Comparison of ENCODE assay signal across 16 mouse cellular contexts in genomic region chr1:35242849-35243248, GRCm38 (mm10).
DNase-seq lines count a peak whose midpoint lies in the region; ATAC-seq and TF ChIP-seq lines count a peak whose summit lies in the region.
"Had no signal": no experiment of that assay in that cellular context is flagged by ENCODE, and none has a peak within 500 bp of the region (broad histone marks: within the 10 kb centered on the region; RNA-seq: fewer than 3 reads in every experiment).

No protein-coding gene starts in this region.

- no peak for TF ChIP-seq CTCF in CH12.LX (conservative IDR thresholded peaks at IDR 0.05 in 1 of 2, IDR thresholded peaks at IDR 0.05 in 1 of 2; ENCODE audit: low read depth in 2 of 2, low read length in 2 of 2)
- no peak for TF ChIP-seq CTCF in liver, postnatal 0 days (IDR thresholded peaks at IDR 0.05; ENCODE audit: low read depth)

- peak overlapping the region; percentile 55; the same call in 1 of the 2 replicates for H3K4me2 ChIP-seq in CH12.LX (ENCODE audit: insufficient read depth, low read depth, poor library complexity, severe bottlenecking)
- no peak overlapping the region; the same call in 1 of the 2 replicates for H3K4me2 ChIP-seq in forebrain, embryonic 14.5 days (ENCODE audit: low read length)
- peak overlapping the region; percentile 40 for H3K4me2 ChIP-seq in hindbrain, embryonic 14.5 days (replicated peaks)
- H3K4me2 ChIP-seq in midbrain, embryonic 16.5 days (ENCODE audit: low read length) = peak overlapping the region; percentile 43
- H3K4me2 ChIP-seq in liver, postnatal 0 days (ENCODE audit: low read depth, low read length) = no peak overlapping the region
- H3K4me2 ChIP-seq: limb, embryonic 15.5 days had no signal

- no peaks in the 10 kb centered on the region for H3K27me3 ChIP-seq in CH12.LX (replicated peaks)
- H3K27me3 ChIP-seq in forebrain, embryonic 14.5 days (replicated peaks; ENCODE audit: control insufficient read depth, insufficient read depth, low read length) = no peaks in the 10 kb centered on the region
- no peaks in the 10 kb centered on the region for H3K27me3 ChIP-seq in hindbrain, embryonic 14.5 days (ENCODE audit: control insufficient read depth, insufficient read depth, low read length)
- H3K27me3 ChIP-seq in midbrain, embryonic 16.5 days (ENCODE audit: control insufficient read depth, insufficient read depth, low read depth, low read length) = no peaks in the 10 kb centered on the region
- H3K27me3 ChIP-seq in liver, postnatal 0 days (ENCODE audit: insufficient read depth, low read length) = no peaks in the 10 kb centered on the region
- H3K27me3 ChIP-seq: limb, embryonic 15.5 days had no signal

- in situ Hi-C loops in CH12.LX (cut with MboI; ENCODE audit: low pct_ligation_motif_present, low pct_unique_long_range_greater_than_20kb, low sequenced_read_pairs) = no loop called here

- H3K36me3 ChIP-seq in CH12.LX (replicated peaks in 1 of 2; ENCODE audit: control insufficient read depth in 1 of 2, insufficient read depth in 1 of 2, low read length in 1 of 2) = no peaks in the 10 kb centered on the region
- H3K36me3 ChIP-seq in forebrain, embryonic 14.5 days (ENCODE audit: control insufficient read depth, insufficient read depth, low read length) = no peaks in the 10 kb centered on the region
- H3K36me3 ChIP-seq in hindbrain, embryonic 14.5 days (replicated peaks; ENCODE audit: control insufficient read depth, insufficient read depth) = no peaks in the 10 kb centered on the region
- no peaks in the 10 kb centered on the region for H3K36me3 ChIP-seq in midbrain, embryonic 16.5 days (ENCODE audit: control insufficient read depth, insufficient read depth, low read length)
- H3K36me3 ChIP-seq in liver, postnatal 0 days (replicated peaks; ENCODE audit: insufficient read depth, low read length) = no peaks in the 10 kb centered on the region
- H3K36me3 ChIP-seq: limb, embryonic 15.5 days had no signal

- peak; percentile 57; the same call in 1 of the 2 replicates for ATAC-seq in forebrain, embryonic 14.5 days
- ATAC-seq in hindbrain, embryonic 14.5 days (ENCODE audit: low FRiP score) = 0 out of 2 replicates have a peak, but pooled peaks have one; percentile 37
- ATAC-seq in midbrain, embryonic 16.5 days = peak; percentile 72
- ATAC-seq in liver, postnatal 0 days = no peak

- H3K4me1 ChIP-seq in CH12.LX (ENCODE audit: control insufficient read depth in 1 of 2, insufficient read depth in 2 of 2) = peaks cover 4 to 17% of the 10 kb centered on the region in 2 experiments; a peak in 2 of 4 replicates
- H3K4me1 ChIP-seq in forebrain, embryonic 14.5 days (ENCODE audit: control insufficient read depth, insufficient read depth, low read length) = peaks cover 3% of the 10 kb centered on the region; the same call in 1 of the 2 replicates
- H3K4me1 ChIP-seq in hindbrain, embryonic 14.5 days (replicated peaks; ENCODE audit: control insufficient read depth, insufficient read depth, low read length) = peaks cover 11% of the 10 kb centered on the region; the same call in 1 of the 2 replicates
- H3K4me1 ChIP-seq in midbrain, embryonic 16.5 days (ENCODE audit: control insufficient read depth, insufficient read depth, low read length) = peaks cover 17% of the 10 kb centered on the region
- no peaks in the 10 kb centered on the region for H3K4me1 ChIP-seq in liver, postnatal 0 days (ENCODE audit: insufficient read depth)
- H3K4me1 ChIP-seq: limb, embryonic 15.5 days had no signal

- H3K9ac ChIP-seq in CH12.LX (ENCODE audit: insufficient read depth, low read depth) = no peak overlapping the region
- no peak overlapping the region for H3K9ac ChIP-seq in forebrain, embryonic 14.5 days (ENCODE audit: low read length)
- no peak overlapping the region for H3K9ac ChIP-seq in hindbrain, embryonic 14.5 days
- peak overlapping the region; percentile 38; the same call in 1 of the 2 replicates for H3K9ac ChIP-seq in midbrain, embryonic 16.5 days (ENCODE audit: low read depth, low read length)
- no peak overlapping the region for H3K9ac ChIP-seq in liver, postnatal 0 days (replicated peaks)
- H3K9ac ChIP-seq: limb, embryonic 15.5 days had no signal

- dilution Hi-C loops in CH12.LX (cut with MboI; ENCODE audit: extremely low pct_ligation_motif_present, extremely low pct_unique_long_range_greater_than_20kb, low sequenced_read_pairs) = no loop called here

- WGBS in forebrain, embryonic 14.5 days = 58% methylated on average over 6 of the region's 6 CpGs
- 38% methylated on average over 6 of the region's 6 CpGs for WGBS in hindbrain, embryonic 14.5 days
- WGBS in midbrain, embryonic 16.5 days = 29% methylated on average over 6 of the region's 6 CpGs
- 63% methylated on average over 6 of the region's 6 CpGs for WGBS in liver, postnatal 0 days (ENCODE audit: insufficient replicate concordance)

- no peaks in the 10 kb centered on the region for H3K79me2 ChIP-seq in CH12.LX (replicated peaks; ENCODE audit: control insufficient read depth, extremely low read depth, insufficient read depth, poor library complexity, severe bottlenecking)

- TF ChIP-seq EP300 in CH12.LX (IDR thresholded peaks at IDR 0.05; ENCODE audit: low read length) = no peak
- TF ChIP-seq EP300 in liver, postnatal 0 days (IDR thresholded peaks at IDR 0.05; ENCODE audit: low read depth) = no peak

- H3K27ac ChIP-seq in CH12.LX (ENCODE audit: insufficient read depth, low read depth) = no peak overlapping the region
- peak overlapping the region; percentile 2; the same call in 1 of the 2 replicates for H3K27ac ChIP-seq in forebrain, embryonic 14.5 days (ENCODE audit: low read depth, low read length)
- peak overlapping the region; percentile 27 for H3K27ac ChIP-seq in hindbrain, embryonic 14.5 days
- peak overlapping the region; percentile 75 for H3K27ac ChIP-seq in midbrain, embryonic 16.5 days (ENCODE audit: low read length)
- H3K27ac ChIP-seq in liver, postnatal 0 days (ENCODE audit: low read depth) = no peak overlapping the region
- H3K27ac ChIP-seq: limb, embryonic 15.5 days had no signal

- no peak for TF ChIP-seq RAD21 in CH12.LX (IDR thresholded peaks at IDR 0.05; ENCODE audit: low read depth, low read length)

- no peak for DNase-seq in CH12.LX (ENCODE audit: extremely low read depth)
- peak; percentile 41 for DNase-seq in forebrain, embryonic 14.5 days (ENCODE audit: low spot score)
- no peak for DNase-seq in hindbrain, embryonic 14.5 days (ENCODE audit: low spot score)
- no peak for DNase-seq in c-Kit-positive CD71-positive TER-119-positive erythroid progenitor cells, embryonic 14.5 days (ENCODE audit: low spot score)
- no peak for DNase-seq in layer of hippocampus, adult 9-10 months (ENCODE audit: low spot score)
- DNase-seq in kidney, postnatal 25 days = no peak
- no peak for DNase-seq in liver, postnatal 0 days
- DNase-seq: adrenal gland, postnatal 36 days; cerebellum, adult 9-11 months; gastrocnemius, postnatal 10 days; kidney, adult 9 months; kidney, postnatal 4 days; lung, adult 18-20 months; right cerebral cortex, adult 18-20 months had no signal

- H3K9me3 ChIP-seq in CH12.LX (replicated peaks; ENCODE audit: low read length) = no peaks in the 10 kb centered on the region
- H3K9me3 ChIP-seq in forebrain, embryonic 14.5 days (replicated peaks; ENCODE audit: control insufficient read depth, low read length) = no peaks in the 10 kb centered on the region
- H3K9me3 ChIP-seq in hindbrain, embryonic 14.5 days (ENCODE audit: control insufficient read depth, low read length) = no peaks in the 10 kb centered on the region
- H3K9me3 ChIP-seq in midbrain, embryonic 16.5 days (replicated peaks; ENCODE audit: control insufficient read depth, low read length, poor library complexity, severe bottlenecking) = no peaks in the 10 kb centered on the region
- H3K9me3 ChIP-seq in liver, postnatal 0 days (ENCODE audit: low read length) = no peaks in the 10 kb centered on the region
- H3K9me3 ChIP-seq: limb, embryonic 15.5 days had no signal

- no peak for TF ChIP-seq POLR2A in CH12.LX (IDR thresholded peaks at IDR 0.05; ENCODE audit: low read depth, low read length)

- no peak overlapping the region for H3K4me3 ChIP-seq in CH12.LX (replicated peaks in 1 of 3; ENCODE audit: low read depth in 2 of 3, low read length in 2 of 3, poor library complexity in 1 of 3)
- no peak overlapping the region for H3K4me3 ChIP-seq in forebrain, embryonic 14.5 days (ENCODE audit: low read depth, low read length)
- 0 out of 2 replicates have a peak overlapping the region, but pooled peaks have one; percentile 4 for H3K4me3 ChIP-seq in hindbrain, embryonic 14.5 days (replicated peaks; ENCODE audit: low read length)
- peak overlapping the region; percentile 7; the same call in 1 of the 2 replicates for H3K4me3 ChIP-seq in midbrain, embryonic 16.5 days (ENCODE audit: low read depth, low read length)
- no peak overlapping the region for H3K4me3 ChIP-seq in liver, postnatal 0 days (ENCODE audit: low read depth, low read length)
- H3K4me3 ChIP-seq: limb, embryonic 15.5 days had no signal

TF ChIP-seq in CH12.LX, 34 proteins besides CTCF, POLR2A, EP300 and RAD21:
- TF ChIP-seq UBTF (IDR thresholded peaks at IDR 0.05; ENCODE audit: low read depth, low read length) (no peak), POLR2AphosphoS2 (IDR thresholded peaks at IDR 0.05; ENCODE audit: low read depth, low read length) (no peak), JUND (conservative IDR thresholded peaks at IDR 0.05; ENCODE audit: low read depth, low read length) (no peak), MAFK (IDR thresholded peaks at IDR 0.05; ENCODE audit: insufficient replicate concordance, low read length) (no peak), ZC3H11A (IDR thresholded peaks at IDR 0.05; ENCODE audit: low read depth, low read length) (no peak), MYC (IDR thresholded peaks at IDR 0.05; ENCODE audit: low read depth, low read length) (no peak), BHLHE40 (IDR thresholded peaks at IDR 0.05; ENCODE audit: low read depth, low read length) (0 out of 2 replicates have a peak, but pooled peaks have one; percentile 10)
TF ChIP-seq in CH12.LX: peak in this region for 1.

Comparison
In these comparisons a context has a peak if more than half of its experiments do, and no peak if none do; other contexts are left out.
1. H3K27ac ChIP-seq: peak in forebrain, embryonic 14.5 days (single experiment), hindbrain, embryonic 14.5 days (single experiment) and midbrain, embryonic 16.5 days (single experiment); none in CH12.LX (single experiment) and liver, postnatal 0 days (single experiment).
2. H3K4me2 ChIP-seq: peak in CH12.LX (single experiment), hindbrain, embryonic 14.5 days (single experiment) and midbrain, embryonic 16.5 days (single experiment); none in forebrain, embryonic 14.5 days (single experiment) and liver, postnatal 0 days (single experiment).
3. H3K4me3 ChIP-seq: peak in hindbrain, embryonic 14.5 days (single experiment) and midbrain, embryonic 16.5 days (single experiment); none in CH12.LX (0 of 3), forebrain, embryonic 14.5 days (single experiment) and liver, postnatal 0 days (single experiment).